Mouse (Mus musculus): Measurements from ENCODE around the gene Gm10985. TPM values are rescaled to one million over a fixed set of nuclear protein-coding genes. Genes with fewer than 3 reads are reported as not detected.

The Gm10985 gene
- total RNA-seq (2014; fragmentation: Nextera tagmentation) = not detected in 2 replicates
- not detected in 2 replicates for total RNA-seq (2017)

DNA sequence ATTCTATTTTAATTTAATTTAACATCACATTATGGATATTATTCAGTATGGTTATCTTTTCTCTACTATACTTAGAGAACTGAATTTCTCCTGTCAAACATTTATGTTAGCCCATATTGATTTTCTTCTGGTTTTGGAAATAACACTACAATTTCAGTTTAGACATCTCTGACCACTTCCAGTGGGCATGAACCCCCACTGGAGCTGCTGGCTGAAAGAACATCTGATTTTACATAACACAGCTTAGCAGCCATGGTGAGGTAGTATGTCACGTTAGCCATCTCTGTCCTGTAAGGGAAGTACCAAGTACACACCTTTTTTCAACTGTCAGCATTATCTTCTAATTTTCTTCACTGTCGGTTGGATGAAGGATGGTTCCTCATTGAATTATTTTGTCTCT is at the start of gene Gm10985:
Gm10985 (plus strand) TSS at position 301 of the 400 bp plus-strand sequence.
- ATAC-seq (replicated peaks; ENCODE audit: low FRiP score, low TSS enrichment, poor library complexity, severe bottlenecking) = no peak

DNA sequence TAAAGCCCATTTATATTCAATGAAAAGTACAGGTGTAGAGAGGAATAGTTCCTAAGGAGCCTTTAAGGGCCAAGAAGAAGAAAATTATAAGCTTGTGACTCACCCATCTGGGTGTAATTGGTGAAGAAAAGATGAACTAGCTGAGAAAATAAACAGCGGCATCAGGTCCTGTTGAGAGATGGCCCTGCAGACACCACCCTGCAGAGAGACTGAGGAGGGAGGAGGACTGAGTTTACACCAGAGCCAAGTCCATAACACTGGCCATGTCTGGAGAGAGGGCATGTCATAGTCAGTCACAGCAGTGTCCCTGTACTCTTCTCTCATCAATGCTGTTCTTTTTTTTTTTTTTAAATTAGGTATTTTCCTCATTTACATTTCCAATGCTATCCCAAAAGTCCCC is 48.0 kb upstream of the Gm10985 start:
- no peak for ATAC-seq (replicated peaks; ENCODE audit: low FRiP score, low TSS enrichment, poor library complexity, severe bottlenecking)

DNA sequence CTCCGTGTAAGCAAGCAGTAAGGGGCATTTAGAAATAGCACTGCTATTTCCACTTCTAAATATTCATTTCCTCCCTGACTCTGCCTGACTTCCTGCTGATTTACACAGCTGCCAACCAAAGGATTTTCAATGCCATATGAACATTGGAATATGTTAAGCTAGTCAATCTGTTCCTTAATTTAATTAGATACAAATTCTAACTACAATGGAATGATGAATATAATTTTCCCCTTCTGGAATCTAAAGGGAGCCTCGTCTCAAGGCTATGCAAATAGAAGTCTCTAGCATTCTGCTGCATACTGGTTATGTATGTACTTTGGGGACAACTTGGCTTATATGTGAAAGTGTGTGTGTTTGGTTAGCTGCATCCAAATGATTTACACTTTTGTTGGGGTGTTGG is 45.2 kb upstream of the Gm10985 start:
- ATAC-seq (replicated peaks; ENCODE audit: low FRiP score, low TSS enrichment, poor library complexity, severe bottlenecking) = no peak

DNA sequence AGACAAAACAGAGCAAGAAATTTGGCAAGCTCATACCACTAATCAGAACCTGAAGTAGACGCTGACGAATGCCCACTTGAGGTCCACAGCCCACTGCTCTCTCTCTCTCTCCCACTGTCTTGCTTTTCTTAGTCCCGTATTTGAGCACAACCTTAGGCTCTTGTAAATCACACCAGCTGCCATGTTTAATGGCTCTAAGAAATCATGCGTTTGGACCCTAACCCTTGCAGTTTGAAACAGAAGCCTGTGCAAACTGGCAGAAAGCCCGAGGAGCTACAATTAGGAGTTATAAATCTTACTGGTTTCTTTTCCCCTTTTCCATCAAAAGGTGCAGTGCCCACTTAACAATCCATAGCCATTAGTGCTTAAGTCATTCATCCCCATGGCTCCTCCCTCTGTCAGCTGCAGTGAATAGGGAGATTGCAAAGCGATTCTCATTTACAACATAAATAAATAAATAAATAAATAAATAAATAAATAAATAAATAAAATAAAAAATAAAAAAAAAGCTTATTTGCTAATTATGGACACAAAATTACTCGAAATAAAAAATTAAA is 31.4 kb upstream of the Gm10985 start:
- ATAC-seq (replicated peaks; ENCODE audit: low FRiP score, low TSS enrichment, poor library complexity, severe bottlenecking) = no peak

DNA sequence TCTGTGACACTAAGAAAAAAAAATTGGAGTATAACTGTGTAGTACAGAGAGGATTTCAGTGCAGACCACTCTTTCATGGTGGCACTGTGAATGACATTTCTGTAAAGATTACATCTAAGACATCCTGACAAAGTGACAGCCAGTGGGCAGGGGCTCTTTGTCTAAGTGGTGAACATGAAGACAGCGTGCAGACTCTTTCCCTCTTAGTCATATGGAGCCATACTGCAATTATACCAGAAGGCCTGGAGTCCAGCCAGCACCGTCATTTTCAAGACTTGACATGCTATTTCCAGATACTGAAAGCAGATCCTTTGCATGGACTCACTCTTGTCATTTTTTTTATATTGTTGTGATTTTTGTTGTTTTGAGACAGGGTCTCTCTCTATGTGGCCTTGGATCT is 10.6 kb upstream of the Gm10985 start:
- no peak for ATAC-seq (replicated peaks; ENCODE audit: low FRiP score, low TSS enrichment, poor library complexity, severe bottlenecking)

DNA sequence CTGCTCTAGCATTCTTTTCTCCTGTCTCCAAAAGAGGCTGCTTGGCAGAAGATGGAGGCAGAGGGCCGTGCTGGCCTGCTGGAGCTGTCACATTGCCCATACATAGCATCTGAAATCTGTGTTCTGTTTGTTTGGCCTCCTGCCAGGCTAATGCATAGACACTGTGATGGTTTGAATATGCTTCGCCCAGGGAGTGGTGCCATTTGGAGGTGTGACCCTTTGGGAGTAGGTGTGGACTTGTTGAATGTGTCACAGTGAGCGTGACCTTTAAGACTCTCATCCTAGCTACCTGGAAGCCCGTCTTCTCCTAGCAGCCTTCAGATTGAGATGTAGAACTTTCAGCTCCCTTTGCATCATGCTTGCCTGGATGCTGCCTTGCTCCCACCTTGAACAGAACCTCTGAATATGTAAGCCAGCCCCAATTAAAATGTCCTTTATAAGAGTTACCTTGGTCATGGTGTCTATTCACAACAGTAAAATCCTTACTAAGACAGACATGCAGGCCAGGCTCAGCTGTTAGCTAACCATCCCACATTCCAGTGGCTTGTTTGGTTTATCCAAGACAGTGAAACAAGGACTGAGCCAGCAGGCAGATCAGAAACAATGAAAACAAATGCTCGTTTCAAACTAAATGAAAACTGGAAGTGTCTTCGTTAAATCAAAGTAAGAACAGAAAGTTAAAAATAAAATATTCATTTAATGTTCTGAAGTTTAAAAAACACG is 1.5 kb downstream of the Gm10985 start:
- no peak for ATAC-seq (replicated peaks; ENCODE audit: low FRiP score, low TSS enrichment, poor library complexity, severe bottlenecking)

DNA sequence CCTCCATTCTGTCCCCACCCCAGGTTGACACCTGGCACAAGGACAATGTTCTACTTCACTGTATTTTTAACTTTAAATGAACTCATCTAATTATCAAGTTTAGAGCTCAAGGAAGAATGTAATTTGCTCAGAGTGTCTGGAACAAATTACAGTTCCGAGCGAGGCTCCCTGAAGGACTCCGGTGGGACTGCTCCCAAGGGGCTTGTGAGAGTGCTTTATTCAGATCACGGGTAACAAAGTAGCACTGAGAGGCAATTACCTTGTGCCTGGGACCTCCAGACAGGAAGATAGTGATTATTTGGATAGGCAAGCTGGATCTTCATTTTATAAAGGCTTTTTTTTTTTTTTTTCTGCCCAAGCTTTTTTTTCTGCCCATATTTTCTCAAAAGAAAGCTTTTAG is 2.8 kb downstream of the Gm10985 start:
- no peak for ATAC-seq (replicated peaks; ENCODE audit: low FRiP score, low TSS enrichment, poor library complexity, severe bottlenecking)

DNA sequence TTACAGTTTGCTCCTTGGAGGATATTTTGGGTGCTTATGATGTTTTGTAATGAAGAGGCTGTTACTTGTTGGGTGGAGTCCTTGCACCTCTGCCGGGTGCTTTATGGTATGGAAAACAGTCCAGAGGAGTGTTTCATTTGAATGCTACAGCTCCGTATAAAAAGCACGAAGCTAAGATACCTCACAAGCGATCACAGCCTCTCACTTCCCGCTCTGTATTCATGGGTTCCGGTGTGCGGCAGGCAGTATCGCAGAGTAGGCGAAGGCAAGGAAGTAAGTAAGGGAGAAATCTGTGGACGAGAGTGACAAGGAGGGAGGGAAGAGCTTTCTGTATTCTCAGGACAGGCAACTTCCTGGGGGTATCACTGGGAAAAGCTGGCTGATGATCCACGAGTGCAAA is 3.4 kb downstream of the Gm10985 start:
- no peak for ATAC-seq (replicated peaks; ENCODE audit: low FRiP score, low TSS enrichment, poor library complexity, severe bottlenecking)

DNA sequence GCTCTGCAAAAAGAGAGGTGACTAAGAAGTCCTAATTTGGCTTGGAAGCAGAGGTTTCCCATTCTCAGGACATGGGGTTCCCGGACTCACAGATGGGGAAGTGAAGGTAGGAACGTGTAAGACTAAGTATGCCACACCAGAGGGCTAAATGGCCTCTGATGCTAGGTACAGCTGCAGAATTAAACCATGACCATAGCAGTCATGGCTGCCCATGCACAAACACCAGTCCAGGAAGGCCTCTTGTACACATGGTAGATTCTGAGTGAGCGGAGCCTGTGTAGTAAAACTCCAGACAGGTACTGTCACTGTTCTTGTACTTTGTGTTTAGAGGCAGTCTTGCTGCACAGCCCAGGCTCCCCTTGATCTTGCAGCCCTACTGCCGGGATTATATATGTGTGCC is 9.4 kb downstream of the Gm10985 start:
- ATAC-seq (replicated peaks; ENCODE audit: low FRiP score, low TSS enrichment, poor library complexity, severe bottlenecking) = no peak

DNA sequence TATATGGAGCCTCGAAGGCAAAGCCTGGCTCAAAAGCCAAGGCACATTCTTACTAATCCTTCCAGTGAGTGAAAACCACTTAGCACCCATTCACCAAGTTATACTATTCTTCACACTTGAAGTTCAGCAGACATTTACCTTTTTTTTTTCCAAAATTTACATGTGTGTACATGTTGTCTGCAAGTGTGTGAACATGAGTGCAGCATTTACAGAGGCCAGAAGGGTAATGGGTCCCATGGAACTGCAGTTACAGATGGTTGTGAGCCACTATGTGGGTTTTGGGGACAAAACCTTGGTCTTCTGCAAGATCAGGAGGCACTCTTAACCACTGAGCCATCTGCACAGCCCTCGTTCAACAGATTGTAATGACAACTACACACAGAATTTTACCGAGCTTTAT is 9.9 kb downstream of the Gm10985 start:
- no peak for ATAC-seq (replicated peaks; ENCODE audit: low FRiP score, low TSS enrichment, poor library complexity, severe bottlenecking)

DNA sequence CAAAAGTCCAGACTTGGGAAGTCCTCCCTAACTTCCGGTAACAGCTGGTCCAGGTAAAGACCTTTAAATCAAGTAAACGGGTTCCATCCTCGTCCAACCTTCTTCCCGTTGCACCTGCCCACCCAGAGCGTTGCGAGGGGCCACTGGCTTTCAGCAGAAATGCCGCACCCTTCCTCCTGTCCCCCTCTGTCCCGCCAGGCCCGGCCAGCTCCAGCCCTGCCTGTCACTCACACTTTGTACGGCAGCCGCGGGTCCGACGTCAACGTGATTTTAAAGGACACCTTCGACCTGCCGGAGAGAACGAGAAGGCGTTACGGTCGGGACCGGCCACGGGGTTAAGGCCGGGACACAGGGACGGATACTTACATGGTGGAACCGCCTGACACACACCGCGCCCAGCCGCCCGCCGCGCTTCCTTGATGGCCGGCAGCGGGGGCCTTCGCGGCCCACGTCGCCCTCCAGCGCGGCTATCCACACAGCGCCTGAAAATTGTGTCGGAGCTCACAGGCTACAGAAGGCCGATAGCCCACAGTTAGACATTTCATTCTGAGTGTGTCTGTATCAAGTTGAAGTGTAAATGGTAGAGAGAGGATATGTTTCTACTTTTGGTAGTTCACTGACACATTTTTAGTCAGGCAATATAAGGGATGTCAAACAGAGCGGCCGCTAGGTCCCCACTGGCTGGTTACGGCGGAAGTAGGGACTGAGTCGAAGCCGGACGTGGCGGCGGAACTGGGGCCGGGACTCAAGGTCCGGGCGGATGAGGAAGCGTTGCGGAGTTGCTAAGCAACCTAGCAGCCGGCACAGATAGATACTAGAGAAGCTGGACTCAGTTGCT is 18.7 kb downstream of the Gm10985 start, which contains the start of gene Ufm1:
Ufm1 (minus strand) TSS at position 448 of the 838 bp plus-strand sequence.
- peak; percentile 99 for ATAC-seq (replicated peaks; ENCODE audit: low FRiP score, low TSS enrichment, poor library complexity, severe bottlenecking)

DNA sequence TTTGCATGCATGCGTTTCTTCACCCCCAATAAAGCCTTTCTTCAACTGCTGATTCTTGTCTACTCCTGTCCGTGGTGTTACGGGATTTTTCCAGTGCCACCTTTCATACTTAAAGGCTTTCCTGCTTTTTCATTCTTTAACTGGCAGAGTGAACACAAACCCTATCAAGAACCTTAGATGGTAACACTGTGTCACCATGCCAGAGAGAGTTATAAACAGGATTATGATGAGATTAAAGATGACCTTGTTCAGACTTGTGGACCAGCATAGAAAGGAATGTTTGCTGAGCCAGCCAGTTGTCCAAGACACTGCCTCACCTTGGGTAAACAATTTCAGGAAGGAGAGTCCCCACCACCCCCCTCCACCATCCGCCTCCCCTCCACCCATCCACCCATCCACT is 23.3 kb downstream of the Gm10985 start:
- ATAC-seq (replicated peaks; ENCODE audit: low FRiP score, low TSS enrichment, poor library complexity, severe bottlenecking) = no peak

DNA sequence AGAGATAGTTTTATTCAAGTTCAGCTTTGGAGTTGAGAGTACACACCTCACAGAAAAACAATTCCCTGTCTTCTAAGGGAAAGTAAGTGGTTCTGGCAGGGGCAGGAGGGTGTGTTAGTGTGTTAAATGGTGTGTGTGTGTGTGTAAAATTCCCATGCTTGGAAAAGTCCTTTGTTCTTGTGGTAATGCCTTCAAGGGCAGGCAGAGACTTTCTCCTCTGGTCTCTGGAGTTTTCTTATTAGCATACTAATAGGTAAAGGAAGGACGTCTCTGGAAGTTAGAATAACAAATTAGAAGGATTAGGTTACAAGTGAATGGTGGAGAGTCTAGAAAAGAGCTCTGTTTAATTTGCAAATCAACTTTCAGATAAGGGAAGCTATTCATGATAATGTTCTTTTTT is 24.4 kb downstream of the Gm10985 start:
- no peak for ATAC-seq (replicated peaks; ENCODE audit: low FRiP score, low TSS enrichment, poor library complexity, severe bottlenecking)

DNA sequence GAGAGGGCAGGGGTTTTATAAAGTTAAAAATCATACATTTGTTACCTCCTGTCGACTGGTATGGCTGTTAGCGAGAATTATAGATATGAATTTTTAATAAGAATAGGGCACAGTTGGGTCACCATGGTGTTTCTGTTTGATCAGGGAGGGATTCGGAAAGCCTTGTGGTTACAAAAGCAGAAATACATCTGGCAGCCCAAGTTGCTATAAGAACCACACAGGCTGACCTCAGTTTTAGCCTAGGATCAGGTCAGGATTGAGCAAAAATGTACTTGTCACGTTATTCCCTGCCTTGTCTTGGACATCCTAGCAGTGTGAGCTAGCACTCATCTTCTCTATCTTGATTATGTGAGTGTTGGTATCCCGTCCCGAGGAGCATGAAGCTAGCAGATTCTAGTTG is 25.6 kb downstream of the Gm10985 start:
- no peak for ATAC-seq (replicated peaks; ENCODE audit: low FRiP score, low TSS enrichment, poor library complexity, severe bottlenecking)

DNA sequence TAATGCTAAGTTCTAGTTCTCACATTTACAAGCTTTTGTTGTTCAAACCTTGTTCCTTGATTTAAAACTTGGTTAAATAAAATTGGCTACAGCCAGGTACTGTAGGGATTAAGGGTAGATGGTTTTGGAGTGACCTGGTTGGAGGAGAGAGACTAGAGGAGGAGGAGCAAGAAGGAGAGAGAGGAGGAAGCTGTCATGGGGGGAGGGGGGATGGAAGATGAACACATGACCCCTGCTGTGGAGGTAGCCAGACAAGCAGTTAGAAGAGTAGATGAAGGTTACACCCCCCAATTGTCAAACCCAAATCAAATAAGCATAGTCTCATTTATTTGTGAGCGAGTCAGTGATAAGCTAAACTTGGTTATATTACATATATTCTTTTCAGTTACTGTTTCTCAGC is 26.7 kb downstream of the Gm10985 start:
- no peak for ATAC-seq (replicated peaks; ENCODE audit: low FRiP score, low TSS enrichment, poor library complexity, severe bottlenecking)

DNA sequence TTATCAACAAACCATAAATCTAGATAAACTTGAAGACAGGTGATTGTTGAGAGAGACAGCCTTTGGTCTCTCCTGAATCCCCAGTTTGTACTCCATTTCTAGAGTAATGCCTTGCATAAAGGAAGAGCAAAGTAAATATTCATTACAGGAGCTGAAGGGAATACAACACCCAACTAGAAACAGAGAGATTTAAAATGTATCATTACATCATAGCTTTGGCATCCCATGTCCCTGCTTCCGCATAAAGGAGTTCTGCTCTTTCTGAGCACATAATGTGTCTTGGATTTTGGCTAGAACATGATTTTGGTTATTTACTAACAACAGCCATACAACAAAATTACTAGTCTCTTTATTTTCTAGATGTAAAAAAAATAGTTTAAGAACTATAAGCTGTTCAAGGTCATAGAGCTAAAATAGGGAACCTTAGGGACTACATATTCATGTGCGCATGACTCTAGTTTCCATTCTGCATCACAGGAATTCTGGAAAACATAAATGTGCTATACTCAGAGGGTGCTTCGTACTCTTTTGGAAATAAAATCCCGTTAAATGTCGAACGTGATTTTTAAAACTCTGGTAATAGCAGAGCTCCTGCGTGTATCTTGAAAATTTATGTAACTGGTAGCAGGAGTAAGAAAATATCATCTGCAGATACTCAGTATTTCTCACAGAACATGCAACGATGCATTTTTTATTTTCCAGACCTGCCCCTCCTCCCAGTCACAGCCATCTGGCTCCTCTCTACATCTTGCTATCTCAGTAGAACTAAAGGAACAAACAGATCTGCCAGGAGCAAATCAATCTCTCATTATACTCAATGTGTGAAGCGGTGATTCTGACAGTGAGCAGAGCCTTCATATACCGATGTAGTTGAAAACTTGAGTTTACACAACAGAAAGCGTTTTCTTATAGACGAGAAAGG is 46.0 kb downstream of the Gm10985 start:
- no peak for ATAC-seq (replicated peaks; ENCODE audit: low FRiP score, low TSS enrichment, poor library complexity, severe bottlenecking)

All from megakaryocyte-erythroid progenitor cell, adult 5-6 weeks (primary cell).